Mouse (Mus musculus): ENCODE data around the gene Zfp874b.
"Not testable (repeated sequence)": the region's sequence is repeated elsewhere in the genome, so short reads cannot be mapped to it uniquely, and the experiment has no call there.

Gene Zfp874b

GRCm38 (mm10) chr13:67483625-67484423 is at the start of gene Zfp874b:
Zfp874b (minus strand) TSS chr13:67484258.
- DNase-seq = peak; percentile 83 to 86

- DNase-seq = no peak
Observed at GRCm38 (mm10) chr13:67527049-67527730, 43.1 kb upstream of the Zfp874b start.

DNA sequence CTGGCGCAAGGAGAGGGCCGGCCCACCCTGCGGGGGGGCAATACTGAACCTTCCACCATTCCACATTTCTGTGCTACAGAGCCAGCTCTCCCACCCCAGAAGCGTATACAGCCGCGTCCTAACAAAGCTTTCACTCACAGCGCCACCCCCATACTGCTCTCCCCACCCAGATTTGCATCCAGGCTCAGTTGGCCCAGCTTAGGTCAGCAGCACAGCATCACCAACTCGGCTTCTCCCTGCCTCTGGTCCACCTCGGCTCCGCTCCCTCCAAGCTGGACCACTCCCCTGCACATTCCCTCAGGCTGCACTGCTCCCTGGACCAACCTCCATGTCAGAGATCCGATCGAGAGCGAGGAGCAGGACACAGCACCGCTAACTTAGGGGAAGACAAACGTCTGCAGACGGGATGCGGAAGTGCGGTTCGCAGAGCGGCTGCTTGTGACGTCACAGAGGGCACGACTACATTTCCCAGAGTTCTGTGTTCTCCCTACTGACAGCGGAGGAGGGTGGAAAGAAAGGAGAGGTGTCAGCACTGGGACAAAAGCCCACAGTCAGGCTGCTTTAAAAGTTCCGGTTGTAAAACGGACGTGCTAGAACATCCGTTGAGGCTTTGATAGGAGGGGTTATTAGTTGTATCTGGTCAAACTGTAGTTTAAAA is 41.8 kb upstream of the Zfp874b start, which contains the start of the genes Gm26965 and Zfp87:
Gene Gm26965 (minus strand): TSS at position 399 of the 658 bp plus-strand sequence.
Gene Zfp87 (minus strand): TSS at position 425 of the 658 bp plus-strand sequence.
- DNase-seq = peak; percentile 90 to 93

GRCm38 (mm10) chr13:67500908-67501307 is 16.9 kb upstream of the Zfp874b start:
- no peak for DNase-seq

DNA sequence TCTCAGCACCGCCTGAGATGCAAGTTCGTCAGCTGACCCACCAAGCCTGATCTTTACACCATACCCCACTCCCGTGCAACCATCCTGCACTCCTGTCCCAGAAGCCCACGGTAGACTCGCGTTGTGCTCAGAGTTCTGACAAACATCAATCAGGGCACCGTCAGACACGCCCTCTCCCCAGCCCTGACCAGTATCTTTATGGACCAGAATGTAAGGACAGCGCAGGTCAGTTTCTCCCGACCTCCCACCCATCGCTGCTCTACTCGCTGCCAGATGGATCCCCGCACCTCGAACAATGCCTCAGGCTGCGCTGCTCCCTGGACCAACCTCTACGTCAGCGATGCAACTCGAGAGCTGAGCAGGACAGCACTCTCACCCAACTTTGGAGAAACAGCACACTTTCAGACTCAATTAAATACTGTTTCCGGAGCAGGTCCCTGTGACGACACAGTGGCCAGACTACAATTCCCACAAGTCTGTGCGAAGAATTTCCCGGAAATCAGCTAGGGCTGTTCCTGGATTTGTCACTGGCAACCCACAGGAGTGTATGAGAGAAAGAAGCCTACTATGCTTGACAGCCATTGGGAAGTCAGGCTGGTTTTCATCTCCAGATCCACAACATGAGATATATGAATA is 16.1 kb upstream of the Zfp874b start, which contains the start of gene Zfp58:
Gene Zfp58 (minus strand): TSS at position 472 of the 636 bp plus-strand sequence.
- DNase-seq = peak; percentile 75 to 81

- no peak for DNase-seq
Observed at GRCm38 (mm10) chr13:67495631-67496030, 11.6 kb upstream of the Zfp874b start.

GRCm38 (mm10) chr13:67484424-67484811 is 360 bp upstream of the Zfp874b start:
- DNase-seq = no peak

DNA sequence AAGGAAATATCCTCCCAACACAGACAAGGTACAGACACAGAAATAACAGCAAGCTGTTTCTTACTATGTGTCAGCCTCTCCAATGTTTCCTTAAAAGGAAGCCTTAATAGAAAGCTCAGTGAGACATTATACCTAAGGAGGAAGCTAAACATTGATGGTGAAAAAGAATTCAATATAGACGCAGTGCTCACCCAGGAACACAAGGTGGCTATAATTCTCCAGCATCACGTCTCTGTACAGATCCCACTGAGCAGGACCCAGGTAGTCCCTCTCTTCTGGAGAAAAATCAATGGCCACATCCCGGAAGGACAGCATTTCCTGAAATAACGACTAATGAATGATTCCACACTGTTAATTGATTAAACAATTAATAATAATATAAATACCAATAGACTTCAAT is 2.5 kb downstream of the Zfp874b start:
- no peak for DNase-seq

DNA sequence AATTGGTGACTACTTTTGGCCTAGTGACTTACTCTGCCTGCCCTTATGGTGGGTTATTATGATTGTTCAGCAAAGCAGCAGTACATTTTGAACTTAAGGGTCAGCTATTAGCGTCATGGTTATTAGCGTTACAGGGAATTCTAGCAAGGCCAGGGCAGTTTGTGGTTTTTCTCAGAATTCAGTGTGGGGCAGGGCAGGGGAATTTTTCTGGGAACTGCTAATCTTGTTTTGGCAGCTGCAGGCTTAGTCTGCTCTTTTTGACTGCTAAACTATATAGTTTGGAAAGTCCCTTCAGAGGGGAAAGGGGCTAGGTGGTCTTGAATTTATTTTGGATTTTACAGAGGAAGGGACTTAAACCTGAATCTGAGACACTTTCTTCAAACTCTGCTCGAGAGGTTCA is 14.8 kb downstream of the Zfp874b start:
- no peak for DNase-seq

DNA sequence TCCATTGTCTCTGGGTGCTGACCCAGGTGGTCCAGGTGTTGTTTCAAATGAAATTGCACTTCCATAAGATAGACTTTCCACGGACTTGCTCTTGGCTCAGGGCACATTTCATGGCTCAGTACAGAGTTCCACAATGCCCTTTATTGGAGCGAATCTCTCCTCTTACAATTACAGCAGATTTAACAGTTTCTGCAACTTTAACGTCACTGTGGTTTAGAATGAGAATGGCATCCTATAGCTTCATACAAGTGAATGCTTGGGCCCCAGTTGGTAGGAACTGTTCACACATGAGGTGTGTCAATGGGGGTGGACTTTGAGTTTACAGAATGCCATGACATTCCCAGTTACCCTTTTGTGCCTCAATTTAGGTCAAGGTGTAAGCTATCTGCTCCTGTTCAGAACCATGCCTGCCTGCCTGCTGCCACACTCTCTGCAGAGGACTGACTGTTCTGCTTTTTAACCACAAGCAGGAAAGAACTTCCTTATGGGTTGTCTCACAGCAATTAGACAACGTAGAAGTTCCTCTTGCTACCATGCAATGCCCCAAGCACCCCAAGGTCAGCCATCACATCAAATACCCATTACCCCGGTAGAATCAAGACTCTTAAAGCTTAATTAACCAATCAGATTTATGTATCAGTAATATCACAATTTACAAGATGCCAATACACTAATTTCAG is 20.4 kb downstream of the Zfp874b start:
- DNase-seq = not testable (repeated sequence)

DNA sequence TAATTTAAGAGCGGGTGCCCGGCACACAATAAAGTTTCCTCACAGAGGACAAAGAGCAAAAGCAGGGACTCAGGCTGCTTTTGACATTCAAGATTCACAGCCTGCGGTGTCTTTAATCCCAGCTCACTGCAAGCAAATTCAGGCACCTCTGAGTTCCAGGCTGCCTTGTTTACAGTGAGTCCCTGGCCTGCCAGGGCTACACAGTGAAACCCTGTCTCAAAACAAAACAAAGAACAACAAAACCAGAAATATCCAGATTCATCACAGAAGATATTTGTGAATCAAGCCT is 32.1 kb downstream of the Zfp874b start:
- peak in 1 of 2 experiments; percentile 2 for DNase-seq

GRCm38 (mm10) chr13:67451172-67452020 is 32.7 kb downstream of the Zfp874b start, which contains the start of gene Zfp874a:
Zfp874a (minus strand) TSS chr13:67451624.
- peak; percentile 84 to 87 for DNase-seq

DNA sequence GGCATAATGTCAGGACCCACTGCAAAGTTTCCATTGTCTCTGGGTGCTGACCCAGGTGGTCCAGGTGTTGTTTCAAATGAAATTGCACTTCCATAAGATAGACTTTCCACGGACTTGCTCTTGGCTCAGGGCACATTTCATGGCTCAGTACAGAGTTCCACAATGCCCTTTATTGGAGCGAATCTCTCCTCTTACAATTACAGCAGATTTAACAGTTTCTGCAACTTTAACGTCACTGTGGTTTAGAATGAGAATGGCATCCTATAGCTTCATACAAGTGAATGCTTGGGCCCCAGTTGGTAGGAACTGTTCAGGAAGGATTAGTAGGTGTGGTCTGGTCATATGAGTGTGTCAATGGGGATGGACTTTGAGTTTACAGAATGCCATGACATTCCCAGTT is 47.0 kb downstream of the Zfp874b start:
- not testable (repeated sequence) for DNase-seq

GRCm38 (mm10) chr13:67428116-67428515 is 55.9 kb downstream of the Zfp874b start:
- DNase-seq = no peak

GRCm38 (mm10) chr13:67425699-67426098 is 58.4 kb downstream of the Zfp874b start:
- DNase-seq = not testable (repeated sequence)

DNA sequence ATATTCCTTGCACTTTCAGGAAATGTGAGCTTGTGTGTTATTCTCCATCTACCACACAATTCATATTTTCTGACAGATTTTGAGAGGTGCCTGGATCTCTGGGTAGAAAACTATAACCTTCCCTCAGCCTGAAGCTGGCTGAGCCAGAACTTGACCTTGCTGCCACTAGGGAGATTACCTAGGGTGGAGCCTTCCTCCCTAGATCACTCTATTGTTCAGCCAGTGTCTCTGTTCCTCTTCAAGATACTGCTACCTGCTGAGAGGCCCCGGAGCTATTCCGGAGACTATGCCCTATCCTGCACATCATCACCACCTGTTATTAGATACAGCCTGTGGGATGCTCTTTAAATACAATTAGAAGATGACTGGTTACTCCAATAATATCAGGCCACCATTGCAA is 61.5 kb downstream of the Zfp874b start:
- DNase-seq = not testable (repeated sequence)
